Mouse (Mus musculus) CH12.LX (cell line): ENCODE results near the gene Pdcd2. TPM values are rescaled to one million over a fixed set of nuclear protein-coding genes. Genes with fewer than 3 reads are reported as not detected.
A peak's percentile ranks its signal among the peaks of the same experiment; 100 is the strongest.

Source experiments
- DNase-seq: peaks from one replicate; pipeline ENCODE4 v3.0.0-alpha.2; 2013; ENCODE audit errors: extremely low read depth
- H3K27ac ChIP-seq: 2 replicates; pipeline ENCODE4 v1.5.1; 2012; ENCODE audit warnings: low read depth, mild to moderate bottlenecking, control low read depth, moderate library complexity; ENCODE audit not compliant: insufficient read depth
- H3K27me3 ChIP-seq: replicated peaks from 2 replicates; pipeline ENCODE3; 2012; ENCODE audit warnings: inconsistent platforms
- H3K36me3 ChIP-seq, 2 experiments: replicated peaks in 1 of 2; 2 replicates each; pipeline versions ENCODE3 to v1.6.1; 2012; ENCODE audit warnings: inconsistent platforms in 1 of 2, low read length in 1 of 2, mild to moderate bottlenecking in 1 of 2, mixed read lengths in 1 of 2, moderate library complexity in 1 of 2; ENCODE audit not compliant: control insufficient read depth in 1 of 2, insufficient read depth in 1 of 2
- H3K4me1 ChIP-seq, 2 experiments: 2 replicates each; pipeline ENCODE4 v1.6.1; 2012; ENCODE audit warnings: inconsistent platforms in 1 of 2, moderate library complexity in 1 of 2; ENCODE audit not compliant: insufficient read depth in 2 of 2, control insufficient read depth in 1 of 2
- H3K4me2 ChIP-seq: 2 replicates; pipeline ENCODE4 v1.6.1; 2012; ENCODE audit warnings: low read depth, mild to moderate bottlenecking, control low read depth; ENCODE audit not compliant: poor library complexity, insufficient read depth, severe bottlenecking
- H3K4me3 ChIP-seq, 3 experiments: fragments of 150-350 bp in 1 of 3; sonication (generic) in 1 of 3; replicated peaks in 1 of 3; 2 replicates each; pipeline versions ENCODE3 to v1.5.1; 2011 to 2012; ENCODE audit warnings: low read depth in 2 of 3, low read length in 2 of 3, mild to moderate bottlenecking in 2 of 3, moderate library complexity in 2 of 3, control low read depth in 1 of 3, improper control_type of control experiment in 1 of 3, inconsistent platforms in 1 of 3, mixed read lengths in 1 of 3; ENCODE audit not compliant: poor library complexity in 1 of 3
- H3K79me2 ChIP-seq: replicated peaks from 2 replicates; pipeline ENCODE4 v1.6.1; 2012; ENCODE audit warnings: mild to moderate bottlenecking, moderate library complexity; ENCODE audit not compliant: control insufficient read depth, poor library complexity, insufficient read depth, severe bottlenecking; ENCODE audit errors: extremely low read depth
- H3K9ac ChIP-seq: 2 replicates; pipeline ENCODE4 v1.6.1; 2012; ENCODE audit warnings: low read depth, mild to moderate bottlenecking, control low read depth, moderate library complexity; ENCODE audit not compliant: insufficient read depth
- H3K9me3 ChIP-seq: replicated peaks from 2 replicates; pipeline ENCODE3; 2012; ENCODE audit warnings: low read length, inconsistent platforms, mixed read lengths
- CHD1 ChIP-seq: IDR thresholded peaks from 2 replicates; pipeline ENCODE4 v1.6.1; 2012; ENCODE audit warnings: low read depth, low read length, improper control_type of control experiment, inconsistent platforms
- CHD2 ChIP-seq: IDR thresholded peaks from 2 replicates; pipeline ENCODE4 v1.6.1; 2011; ENCODE audit warnings: low read length, improper control_type of control experiment
- CTCF ChIP-seq, 2 experiments: IDR thresholded peaks in 1 of 2; conservative IDR thresholded peaks in 1 of 2; 2 replicates each; pipeline ENCODE4 v1.5.1; 2011 to 2012; ENCODE audit warnings: low read depth in 2 of 2, low read length in 2 of 2, improper control_type of control experiment in 1 of 2, inconsistent platforms in 1 of 2, mild to moderate bottlenecking in 1 of 2, moderate library complexity in 1 of 2
- E2F4 ChIP-seq: IDR thresholded peaks from 2 replicates; pipeline ENCODE4 v1.6.1; 2011; ENCODE audit warnings: low read depth, low read length, improper control_type of control experiment; ENCODE audit not compliant: insufficient replicate concordance
- ELF1 ChIP-seq: IDR thresholded peaks from 2 replicates; pipeline ENCODE4 v1.6.1; 2014; ENCODE audit warnings: low read depth, mild to moderate bottlenecking, inconsistent platforms, low read length, improper control_type of control experiment
- EP300 ChIP-seq: IDR thresholded peaks from 2 replicates; pipeline ENCODE4 v1.6.1; 2011; ENCODE audit warnings: low read length, improper control_type of control experiment
- ETS1 ChIP-seq: conservative IDR thresholded peaks from 2 replicates; pipeline ENCODE4 v1.6.1; 2012; ENCODE audit warnings: low read depth, mild to moderate bottlenecking, inconsistent platforms, low read length, improper control_type of control experiment, moderate library complexity
- GABPA ChIP-seq: IDR thresholded peaks from 2 replicates; pipeline ENCODE4 v1.6.1; 2012; ENCODE audit warnings: low read depth, low read length, improper control_type of control experiment, inconsistent platforms; ENCODE audit not compliant: insufficient replicate concordance
- IRF4 ChIP-seq: IDR thresholded peaks from 2 replicates; pipeline ENCODE4 v1.6.1; 2014; ENCODE audit warnings: low read depth, mild to moderate bottlenecking, inconsistent platforms, low read length, improper control_type of control experiment
- JUN ChIP-seq: IDR thresholded peaks from 2 replicates; pipeline ENCODE4 v1.6.1; 2011; ENCODE audit warnings: low read depth, mild to moderate bottlenecking, low read length, improper control_type of control experiment, moderate library complexity; ENCODE audit not compliant: insufficient read depth
- JUND ChIP-seq: conservative IDR thresholded peaks from 2 replicates; pipeline ENCODE4 v1.6.1; 2011; ENCODE audit warnings: low read depth, low read length, improper control_type of control experiment
- MAFK ChIP-seq: IDR thresholded peaks from 2 replicates; pipeline ENCODE4 v1.6.1; 2011; ENCODE audit warnings: low read length, improper control_type of control experiment; ENCODE audit not compliant: insufficient replicate concordance
- MEF2A ChIP-seq: IDR thresholded peaks from 2 replicates; pipeline ENCODE4 v1.6.1; 2014; ENCODE audit warnings: low read depth, mild to moderate bottlenecking, inconsistent platforms, low read length, improper control_type of control experiment, borderline replicate concordance
- MYC ChIP-seq: IDR thresholded peaks from 2 replicates; pipeline ENCODE4 v1.6.1; 2011; ENCODE audit warnings: low read depth, mild to moderate bottlenecking, improper control_type of control experiment, low read length
- NELFE ChIP-seq: IDR thresholded peaks from 2 replicates; pipeline ENCODE4 v1.6.1; 2011; ENCODE audit warnings: low read depth, low read length, improper control_type of control experiment
- PAX5 ChIP-seq: IDR thresholded peaks from 2 replicates; pipeline ENCODE4 v1.6.1; 2012; ENCODE audit warnings: low read length, inconsistent platforms, mixed read lengths
- POLR2A ChIP-seq: IDR thresholded peaks from 2 replicates; pipeline ENCODE4 v1.6.1; 2011; ENCODE audit warnings: low read depth, mild to moderate bottlenecking, improper control_type of control experiment, low read length
- POLR2AphosphoS2 ChIP-seq: IDR thresholded peaks from 2 replicates; pipeline ENCODE4 v1.6.1; 2011; ENCODE audit warnings: low read depth, low read length, improper control_type of control experiment
- RCOR1 ChIP-seq: conservative IDR thresholded peaks from 2 replicates; pipeline ENCODE4 v1.6.1; 2012; ENCODE audit warnings: low read depth, mild to moderate bottlenecking, inconsistent platforms, low read length, improper control_type of control experiment
- SIN3A ChIP-seq: IDR thresholded peaks from 2 replicates; pipeline ENCODE4 v1.6.1; 2012; ENCODE audit warnings: low read length, improper control_type of control experiment, inconsistent platforms
- TCF12 ChIP-seq: IDR thresholded peaks from 2 replicates; pipeline ENCODE4 v1.6.1; 2014; ENCODE audit warnings: low read depth, mild to moderate bottlenecking, inconsistent platforms, low read length, improper control_type of control experiment
- UBTF ChIP-seq: IDR thresholded peaks from 2 replicates; pipeline ENCODE4 v1.6.1; 2012; ENCODE audit warnings: low read depth, mild to moderate bottlenecking, inconsistent platforms, low read length, improper control_type of control experiment, moderate library complexity
- ZC3H11A ChIP-seq: IDR thresholded peaks from 2 replicates; pipeline ENCODE4 v1.6.1; 2012; ENCODE audit warnings: low read depth, mild to moderate bottlenecking, inconsistent platforms, low read length, improper control_type of control experiment
- dilution Hi-C: fragments of 300-500 bp; cut with MboI; formaldehyde crosslinking; loops from 2 replicates; pipeline ENCODE4 v1.14.3; 2020; ENCODE audit warnings: low sequenced_read_pairs; ENCODE audit not compliant: extremely low pct_unique_long_range_greater_than_20kb, extremely low pct_ligation_motif_present
- in situ Hi-C: fragments of 300-500 bp; cut with MboI; formaldehyde crosslinking; loops from 3 replicates; pipeline ENCODE4 v1.14.3; 2019; ENCODE audit warnings: low sequenced_read_pairs, low pct_ligation_motif_present, low pct_unique_long_range_greater_than_20kb, mixed read lengths
- polyA plus RNA-seq: library from polyadenylated mRNA; unstranded; fragments of >175 nt; gene quantifications from 2 replicates; pipeline ENCODE4 v1.2.1, GENCODE M21; 2012; ENCODE audit warnings: low read depth; ENCODE audit not compliant: insufficient read length
- total RNA-seq, 2 experiments: library from RNA; depleted of rRNA; stranded (reverse); fragments of 300-350 nt in 1 of 2; fragments of >200 nt in 1 of 2; gene quantifications; 2 replicates each; pipeline ENCODE4 v1.2.3; 2012 to 2014

The Pdcd2 gene
- total and polyA plus RNA-seq, 3 experiments: 78.2 to 106 (median 98.6) TPM

DNA sequence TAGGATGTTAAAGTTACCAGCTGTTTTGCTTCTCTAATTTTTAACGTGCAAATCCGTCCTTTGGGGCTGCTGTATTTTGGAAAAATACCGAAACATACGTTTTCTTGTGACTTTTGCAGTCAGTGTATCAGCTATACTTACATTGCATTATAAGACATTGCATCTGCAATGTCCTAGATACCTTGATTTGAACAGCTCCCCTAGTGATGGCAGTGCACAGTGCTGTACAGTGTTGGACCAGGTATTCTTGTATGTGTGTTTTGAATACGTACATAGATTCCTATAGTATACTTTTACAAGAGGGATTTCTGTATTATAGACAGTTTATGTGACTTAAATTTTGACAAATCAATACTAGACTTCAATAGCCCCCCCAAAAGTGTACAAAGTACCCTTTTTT is 8.9 kb downstream of the Pdcd2 start:
- Histone ChIP-seq H3K36me3 (peaks cover 71 to 95% of the 10 kb centered on the region in 2 experiments), H3K4me3 (no peak overlapping the region), H3K27me3 (no peaks in the 10 kb centered on the region), H3K4me2 (no peak overlapping the region), H3K27ac (no peak overlapping the region), H3K9ac (no peak overlapping the region), H3K9me3 (no peaks in the 10 kb centered on the region), H3K79me2 (0 out of 2 replicates have a peak, but pooled peaks cover 2% of the 10 kb centered on the region), H3K4me1 (no peaks in the 10 kb centered on the region)
- TF ChIP-seq CTCF (conservative IDR thresholded peaks at IDR 0.05 in 1 of 2, IDR thresholded peaks at IDR 0.05 in 1 of 2; ENCODE audit: low read depth in 2 of 2, low read length in 2 of 2): peak in 1 of 2 experiments; percentile 10; a peak in 2 of 4 replicates
- TF ChIP-seq SIN3A: no peak
- in situ Hi-C loops (no loop called here), dilution Hi-C loops (no loop called here)
- DNase-seq: no peak

DNA sequence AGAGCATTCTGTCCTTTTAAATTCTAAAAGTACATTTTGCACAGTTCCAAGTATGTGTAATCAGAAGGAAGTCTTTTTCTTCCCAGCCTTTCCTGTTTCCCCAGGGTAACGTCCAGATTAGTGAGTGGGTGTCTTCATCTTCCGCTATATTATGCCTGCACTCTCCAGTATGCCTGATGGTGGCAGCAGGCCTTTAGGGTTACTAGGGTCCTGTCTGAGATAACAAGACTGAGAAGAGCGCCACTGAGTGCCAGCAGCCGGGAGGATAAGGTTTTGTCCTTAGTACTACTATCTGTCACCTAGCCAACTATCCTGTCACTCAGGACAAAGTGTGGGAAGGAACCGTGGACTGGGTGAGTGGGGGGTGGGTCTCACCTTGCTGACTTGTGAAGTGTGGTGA is 9.3 kb downstream of the Pdcd2 start:
- Histone ChIP-seq H3K4me3 (no peak overlapping the region), H3K36me3 (peaks cover 68 to 93% of the 10 kb centered on the region in 2 experiments), H3K27me3 (no peaks in the 10 kb centered on the region), H3K4me1 (no peaks in the 10 kb centered on the region), H3K79me2 (no peaks in the 10 kb centered on the region), H3K9me3 (no peaks in the 10 kb centered on the region), H3K4me2 (no peak overlapping the region), H3K27ac (no peak overlapping the region)
- no peak for DNase-seq
- TF ChIP-seq ZC3H11A (no peak), MYC (no peak), JUND (no peak), POLR2AphosphoS2 (no peak), TCF12 (no peak), GABPA (no peak), IRF4 (no peak), EP300 (no peak), ETS1 (no peak), JUN (no peak), CHD1 (no peak), CHD2 (no peak), CTCF (conservative IDR thresholded peaks at IDR 0.05 in 1 of 2, IDR thresholded peaks at IDR 0.05 in 1 of 2; ENCODE audit: low read depth in 2 of 2, low read length in 2 of 2) (no peak), PAX5 (no peak)
- TF ChIP-seq, all 38 proteins: peak for 0
- H3K9ac ChIP-seq: no peak overlapping the region
- in situ Hi-C loops: no loop called here
- dilution Hi-C loops: no loop called here

DNA sequence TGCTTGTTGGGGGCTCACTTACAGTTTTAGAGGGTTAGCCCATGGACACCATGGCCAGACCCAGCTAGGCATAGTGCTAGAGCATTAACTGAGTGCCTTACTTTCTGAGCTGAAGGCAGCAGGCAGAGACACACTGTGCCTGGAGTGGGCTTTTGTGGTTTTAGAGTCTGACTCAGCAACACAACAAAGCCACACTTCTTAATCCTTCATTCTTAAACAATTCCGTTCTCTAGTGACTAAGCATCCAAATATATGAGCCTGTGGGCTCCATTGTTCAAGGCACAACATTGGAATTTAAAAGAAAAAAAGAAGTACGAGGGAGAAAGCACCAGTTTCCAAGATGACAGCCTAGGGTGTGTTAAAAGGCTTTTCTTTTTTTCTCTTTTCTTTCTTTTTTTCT is 16.4 kb downstream of the Pdcd2 start:
- TF ChIP-seq MEF2A (no peak), IRF4 (no peak), RCOR1 (no peak), ETS1 (no peak), MAFK (no peak), POLR2A (no peak), UBTF (no peak), E2F4 (no peak), PAX5 (no peak), CHD1 (no peak), ELF1 (no peak), NELFE (no peak), EP300 (no peak)
- TF ChIP-seq, all 38 proteins: peak for 0
- no peaks in the 10 kb centered on the region for H3K9me3 ChIP-seq
- in situ Hi-C loops: no loop called here
- no peaks in the 10 kb centered on the region for H3K27me3 ChIP-seq
- no peak overlapping the region for H3K4me2 ChIP-seq
- H3K4me1 ChIP-seq: no peaks in the 10 kb centered on the region
- DNase-seq: no peak
- dilution Hi-C loops: no loop called here
- no peak overlapping the region for H3K9ac ChIP-seq
- H3K79me2 ChIP-seq: no peaks in the 10 kb centered on the region
- H3K27ac ChIP-seq: no peak overlapping the region
- H3K4me3 ChIP-seq: no peak overlapping the region
- H3K36me3 ChIP-seq: peaks cover 71 to 87% of the 10 kb centered on the region in 2 experiments
